Mouse (Mus musculus) olfactory bulb, adult 2 months (tissue): Measurements from ENCODE around the gene Tmem14a.

Source experiments
- CTCF ChIP-seq: fragments of 200-500 bp; IDR thresholded peaks from 2 replicates; pipeline ENCODE4 v1.5.1; 2012; ENCODE audit warnings: low read depth, mild to moderate bottlenecking, low read length, moderate library complexity; ENCODE audit not compliant: insufficient read depth
- POLR2A ChIP-seq: fragments of 200-500 bp; IDR thresholded peaks from 2 replicates; pipeline ENCODE4 v1.6.1; 2012; ENCODE audit warnings: mild to moderate bottlenecking, low read depth, low read length, moderate library complexity; ENCODE audit not compliant: insufficient read depth

DNA sequence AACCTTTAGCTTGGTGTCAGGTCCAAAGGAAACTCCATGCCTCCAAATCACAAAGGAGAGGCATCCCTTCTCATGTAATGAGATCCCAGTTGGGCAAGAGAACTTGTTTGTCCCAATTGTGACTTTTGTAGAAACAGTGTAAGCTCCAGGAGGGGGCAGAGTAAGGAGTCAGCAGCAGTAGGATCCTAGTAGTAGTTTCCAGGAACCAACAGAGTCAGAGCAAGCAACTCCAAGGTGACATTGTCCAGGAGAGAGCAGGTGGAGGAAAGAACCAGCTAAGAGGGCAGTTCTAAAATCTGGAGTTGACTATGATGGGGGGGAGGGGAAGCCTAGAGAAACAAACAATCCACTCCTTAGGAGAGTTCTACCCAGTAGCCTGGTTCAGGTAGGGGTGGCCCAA is 29.5 kb downstream of the Tmem14a start:
- TF ChIP-seq CTCF: no peak
- TF ChIP-seq POLR2A: no peak
